Mouse (Mus musculus) G1E (cell line): ENCODE data around the gene Il4ra. TPM values are rescaled to one million over a fixed set of nuclear protein-coding genes. Genes with fewer than 3 reads are reported as not detected.

Source experiments
- ATAC-seq: 2 replicates; pipeline ENCODE4 v1.8.0; 2016; ENCODE audit warnings: mild to moderate bottlenecking; ENCODE audit not compliant: insufficient number of reproducible peaks, poor library complexity, low FRiP score, severe bottlenecking; ENCODE audit errors: extremely low read depth
- DNase-seq: peaks from one replicate; pipeline ENCODE4 v3.0.0; 2012; ENCODE audit warnings: low spot score
- H3K27me3 ChIP-seq: 2 replicates; pipeline ENCODE4 v1.6.1; 2012; ENCODE audit warnings: mild to moderate bottlenecking, low read length, inconsistent platforms; ENCODE audit not compliant: insufficient read depth
- H3K36me3 ChIP-seq: replicated peaks from 2 replicates; pipeline ENCODE3; 2012; ENCODE audit warnings: mild to moderate bottlenecking, inconsistent platforms
- H3K4me1 ChIP-seq: 2 replicates; pipeline ENCODE4 v1.6.1; 2012; ENCODE audit warnings: low read depth, low read length, inconsistent platforms, mixed read lengths; ENCODE audit not compliant: insufficient read depth
- H3K4me3 ChIP-seq: 2 replicates; pipeline ENCODE4 v1.5.1; 2012; ENCODE audit warnings: low read depth, mild to moderate bottlenecking, inconsistent platforms, low read length, moderate library complexity, mixed read lengths
- H3K9me3 ChIP-seq: replicated peaks from 2 replicates; pipeline ENCODE4 v1.6.1; 2012; ENCODE audit warnings: inconsistent platforms
- CTCF ChIP-seq: IDR thresholded peaks from 2 replicates; pipeline ENCODE4 v1.5.1; 2012; ENCODE audit warnings: low read depth, low read length, inconsistent platforms, mixed read lengths
- GATA1 ChIP-seq: IDR thresholded peaks from 2 replicates; pipeline ENCODE4 v1.6.1; 2012; ENCODE audit warnings: borderline replicate concordance, low read length, inconsistent platforms, mixed read lengths
- GATA2 ChIP-seq: IDR thresholded peaks from 2 replicates; pipeline ENCODE4 v1.6.1; 2012; ENCODE audit warnings: low read depth, low read length, inconsistent platforms, borderline replicate concordance
- POLR2AphosphoS5 ChIP-seq: IDR thresholded peaks from 2 replicates; pipeline ENCODE4 v1.6.1; 2012; ENCODE audit warnings: low read depth, low read length, inconsistent platforms; ENCODE audit not compliant: insufficient replicate concordance
- TAL1 ChIP-seq: conservative IDR thresholded peaks from 2 replicates; pipeline ENCODE4 v1.6.1; 2012; ENCODE audit warnings: low read depth, low read length, inconsistent platforms, mixed read lengths
- polyA plus RNA-seq: library from polyadenylated mRNA; stranded (reverse); fragments of >175 nt; gene quantifications from 2 replicates; pipeline ENCODE4 v1.2.3, GENCODE M21; 2012
- total RNA-seq, 2 experiments: library from RNA; stranded (forward) in 1 of 2; stranded (reverse) in 1 of 2; fragments of 200-1000 nt in 1 of 2; fragments of >200 nt in 1 of 2; fragmentation: Nextera tagmentation in 1 of 2; gene quantifications; 2 replicates each; pipeline ENCODE4 v1.2.3; 2014 to 2017

Il4ra gene
- total RNA-seq (2014; fragmentation: Nextera tagmentation) (21.1 and 23.5 TPM in 2 replicates), total RNA-seq (2017) (35.8 and 38.4 TPM in 2 replicates), polyA plus RNA-seq (25.9 and 27.8 TPM in 2 replicates)

DNA sequence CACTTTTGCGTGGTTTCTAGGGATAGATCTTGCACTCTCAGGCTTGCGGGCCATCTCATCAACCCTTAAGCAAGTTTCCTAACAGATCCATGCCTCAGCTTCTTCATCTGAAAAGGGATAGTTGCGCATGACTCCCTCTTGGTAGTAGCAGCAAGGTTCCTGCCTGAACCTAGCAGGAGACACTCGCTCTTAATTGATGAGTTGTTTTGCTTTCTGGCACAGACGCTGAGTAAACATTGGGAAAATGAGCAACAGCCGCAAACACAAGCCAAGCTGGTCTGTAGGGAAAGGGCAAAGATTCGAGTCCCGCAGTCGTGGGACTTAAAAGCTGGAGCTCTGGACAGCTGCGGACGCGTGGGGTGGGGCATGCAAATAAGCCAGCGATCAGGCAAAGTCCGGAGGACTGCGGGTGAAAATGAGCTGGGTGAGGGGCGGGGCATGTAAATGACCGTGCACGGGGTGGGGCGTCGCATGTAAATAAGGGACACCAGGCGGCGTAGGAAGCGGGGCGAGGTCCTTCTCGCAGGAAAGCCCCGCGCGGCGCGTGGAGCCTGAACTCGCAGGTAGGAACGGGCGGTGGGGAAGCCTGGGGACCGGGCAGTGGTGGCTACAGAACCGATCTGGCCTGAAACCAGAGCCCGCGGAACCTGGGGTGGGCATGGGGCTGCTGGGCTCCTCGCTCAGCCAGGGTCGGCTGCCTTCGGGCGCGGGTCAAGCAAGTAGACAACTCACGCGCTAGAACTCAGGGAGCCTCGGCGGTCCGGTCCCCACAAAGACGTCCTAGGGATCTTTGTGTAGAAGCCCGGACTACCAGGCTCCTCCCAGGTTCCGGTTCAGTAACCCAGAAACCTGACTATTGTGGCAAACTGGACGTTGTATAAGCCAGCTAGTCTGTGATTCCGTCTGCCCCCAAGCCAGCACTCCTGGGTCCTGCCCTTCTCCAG is at the start of gene Il4ra:
Gene Il4ra (plus strand): TSS at position 355 of the 944 bp plus-strand sequence.
- H3K36me3 ChIP-seq, result peaks cover 21% of the 10 kb centered on the region
- peaks cover 2% of the 10 kb centered on the region; the same call in 1 of the 2 replicates for H3K27me3 ChIP-seq
- peaks cover 77% of the 10 kb centered on the region for H3K4me1 ChIP-seq
- H3K4me3 ChIP-seq, result peak within 1 kb of the TSS; percentile 85
- TF ChIP-seq GATA1 (no peak), POLR2AphosphoS5 (no peak), GATA2 (no peak), TAL1 (no peak), CTCF (no peak)
- H3K9me3 ChIP-seq, result no peaks in the 10 kb centered on the region
- ATAC-seq, result peak; percentile 69
- peak; percentile 81 for DNase-seq

- DNase-seq, result no peak
Observed at GRCm38 (mm10) chr7:125503374-125504092, 48.4 kb upstream of the Il4ra start.

DNA sequence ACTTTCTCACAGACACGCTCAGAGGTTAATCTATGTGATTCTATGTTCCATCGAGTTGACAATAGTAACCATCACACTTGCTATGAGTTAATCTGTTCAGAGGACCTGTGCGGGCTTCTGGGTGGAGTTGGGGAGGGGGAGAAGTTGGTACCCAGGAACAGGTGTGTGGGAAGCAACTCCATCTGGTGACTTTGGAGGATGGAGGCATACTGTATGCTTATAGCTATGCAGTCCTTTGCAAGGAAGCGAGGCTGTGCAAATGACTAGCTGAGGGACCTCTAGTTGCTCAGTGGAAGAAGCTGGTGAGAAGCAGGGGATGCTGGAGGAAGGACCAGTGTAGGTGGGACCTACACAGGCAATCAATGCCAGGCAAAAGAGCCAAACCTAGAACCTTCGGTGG is 47.3 kb upstream of the Il4ra start:
- DNase-seq, result no peak
- Histone ChIP-seq H3K9me3 (0 out of 2 replicates have a peak, but pooled peaks cover 4% of the 10 kb centered on the region), H3K27me3 (peaks cover 6% of the 10 kb centered on the region; the same call in 1 of the 2 replicates), H3K4me3 (no peak overlapping the region), H3K36me3 (no peaks in the 10 kb centered on the region), H3K4me1 (peaks cover 31% of the 10 kb centered on the region)
- TF ChIP-seq CTCF (no peak), POLR2AphosphoS5 (no peak), GATA1 (no peak), TAL1 (no peak), GATA2 (no peak)
- no peak for ATAC-seq

More at GRCm38 (mm10) chr7:125503374-125504092, 48.4 kb upstream of the Il4ra start:
- Histone ChIP-seq H3K27me3 (peaks cover 6% of the 10 kb centered on the region; the same call in 1 of the 2 replicates), H3K4me1 (peaks cover 42% of the 10 kb centered on the region), H3K9me3 (0 out of 2 replicates have a peak, but pooled peaks cover 4% of the 10 kb centered on the region), H3K4me3 (no peak overlapping the region), H3K36me3 (no peaks in the 10 kb centered on the region)
- ATAC-seq, result 0 out of 2 replicates have a peak, but pooled peaks have one; percentile 8
- no peak for TF ChIP-seq TAL1
- no peak for TF ChIP-seq GATA2
- TF ChIP-seq POLR2AphosphoS5, result no peak
- no peak for TF ChIP-seq GATA1
- no peak for TF ChIP-seq CTCF

GRCm38 (mm10) chr7:125505568-125505967 is 46.4 kb upstream of the Il4ra start:
- DNase-seq (no peak), ATAC-seq (no peak)
- Histone ChIP-seq H3K27me3 (peaks cover 6% of the 10 kb centered on the region; the same call in 1 of the 2 replicates), H3K9me3 (0 out of 2 replicates have a peak, but pooled peaks cover 4% of the 10 kb centered on the region), H3K4me1 (peaks cover 22% of the 10 kb centered on the region), H3K36me3 (no peaks in the 10 kb centered on the region), H3K4me3 (no peak overlapping the region)
- TF ChIP-seq TAL1 (no peak), CTCF (no peak), GATA2 (no peak), POLR2AphosphoS5 (no peak)

- ATAC-seq (no peak), DNase-seq (no peak)
- TF ChIP-seq POLR2AphosphoS5 (no peak), CTCF (no peak), TAL1 (no peak), GATA1 (no peak), GATA2 (no peak)
- peaks cover 32% of the 10 kb centered on the region for H3K4me1 ChIP-seq
- H3K27me3 ChIP-seq, result peaks cover 6% of the 10 kb centered on the region; the same call in 1 of the 2 replicates
- H3K9me3 ChIP-seq, result peaks cover 13% of the 10 kb centered on the region
- no peak overlapping the region for H3K4me3 ChIP-seq
- no peaks in the 10 kb centered on the region for H3K36me3 ChIP-seq
Observed at GRCm38 (mm10) chr7:125507279-125507678, 44.6 kb upstream of the Il4ra start.

- no peak for TF ChIP-seq GATA1
- no peak for TF ChIP-seq CTCF
- no peak for TF ChIP-seq POLR2AphosphoS5
- TF ChIP-seq GATA2, result no peak
- no peak for TF ChIP-seq TAL1
- no peaks in the 10 kb centered on the region for H3K36me3 ChIP-seq
- H3K4me1 ChIP-seq, result peaks cover 48% of the 10 kb centered on the region
- peaks cover 30% of the 10 kb centered on the region for H3K9me3 ChIP-seq
- H3K27me3 ChIP-seq, result no peaks in the 10 kb centered on the region
- no peak overlapping the region for H3K4me3 ChIP-seq
- DNase-seq (no peak), ATAC-seq (no peak)
Observed at GRCm38 (mm10) chr7:125511432-125511831, 40.5 kb upstream of the Il4ra start.
